Mouse (Mus musculus) left cerebral cortex, postnatal 14 days (tissue): ENCODE measurements at regions not wholly inside any gene's neighbourhood (a gene's known extent, or its start where the extent isn't known, plus 50 kb on each side); places are given as distances from the start of the nearest gene placed in this dataset.

Experiments used
- DNase-seq, 2 experiments: peaks; one replicate each; pipeline ENCODE4 v3.0.0; 2021 to 2022; ENCODE audit warnings: low spot score in 2 of 2, mixed read lengths in 1 of 2
- intact Hi-C: fragments of 180-260 bp; cut with DNase I; formaldehyde crosslinking; loops from one replicate; pipeline ENCODE4 v1.15.1; 2025

DNA sequence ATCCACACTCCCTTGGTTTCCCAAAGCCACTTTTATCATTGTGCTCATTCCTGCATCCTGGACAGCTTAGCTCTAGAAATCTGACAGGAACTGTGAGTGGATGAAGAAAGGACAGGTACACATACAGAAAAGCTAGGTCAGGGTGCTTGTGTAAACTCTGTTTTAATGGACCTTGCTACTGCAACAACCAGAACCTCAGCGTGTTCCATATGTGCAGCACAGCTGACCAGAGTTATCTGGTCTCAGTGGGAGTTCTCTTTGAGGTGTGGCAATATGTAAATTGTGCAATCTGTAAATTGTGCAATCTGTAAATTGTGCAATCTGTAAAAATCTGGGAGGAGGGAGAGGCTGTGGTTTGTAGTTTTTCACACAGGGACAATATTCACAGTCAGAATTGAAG, 282.4 kb upstream of the Ptprd start:
- intact Hi-C loops, result no loop called here
- no peak for DNase-seq

DNA sequence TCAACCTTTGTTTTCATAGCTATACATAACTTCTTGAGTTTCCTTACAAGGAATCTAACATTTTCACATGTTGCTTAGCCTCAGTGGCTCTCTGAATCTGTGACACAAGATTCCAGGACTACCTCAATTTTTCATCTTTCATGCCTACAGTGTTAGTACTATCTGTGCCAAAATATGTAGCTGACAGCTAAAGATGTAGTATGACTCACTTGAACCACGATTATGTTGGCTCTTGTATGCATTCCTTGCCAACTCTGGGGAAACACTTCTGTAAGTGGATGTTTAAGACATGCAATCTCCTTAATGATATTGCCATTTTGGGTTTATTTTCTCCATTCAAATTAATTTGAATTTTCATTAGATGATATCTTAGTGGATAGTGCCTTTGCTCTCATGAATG, 254.8 kb upstream of the Ptprd start:
- peak in 1 of 2 experiments; percentile 14 for DNase-seq
- intact Hi-C loops, result no loop called here

DNA sequence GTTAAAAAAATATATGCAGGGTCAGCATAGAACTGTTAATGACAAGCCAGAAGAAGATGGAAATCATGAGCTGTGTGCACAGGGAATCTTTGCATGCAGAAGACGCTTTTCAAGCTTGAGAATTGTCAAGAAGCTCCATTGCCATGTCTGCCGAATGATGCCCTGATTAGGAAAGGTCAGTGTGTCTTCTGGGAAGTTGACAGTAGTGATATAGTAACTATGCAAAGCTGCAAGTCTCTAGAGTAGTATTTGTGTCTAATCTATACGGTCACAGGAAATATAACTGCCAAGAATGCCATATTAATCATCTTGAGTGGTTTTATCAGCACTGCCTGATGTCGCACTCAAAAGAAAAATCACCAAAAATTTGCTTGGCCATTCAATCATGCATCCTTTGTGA, 244.5 kb upstream of the Ptprd start:
- DNase-seq, result no peak
- intact Hi-C loops, result no loop called here

DNA sequence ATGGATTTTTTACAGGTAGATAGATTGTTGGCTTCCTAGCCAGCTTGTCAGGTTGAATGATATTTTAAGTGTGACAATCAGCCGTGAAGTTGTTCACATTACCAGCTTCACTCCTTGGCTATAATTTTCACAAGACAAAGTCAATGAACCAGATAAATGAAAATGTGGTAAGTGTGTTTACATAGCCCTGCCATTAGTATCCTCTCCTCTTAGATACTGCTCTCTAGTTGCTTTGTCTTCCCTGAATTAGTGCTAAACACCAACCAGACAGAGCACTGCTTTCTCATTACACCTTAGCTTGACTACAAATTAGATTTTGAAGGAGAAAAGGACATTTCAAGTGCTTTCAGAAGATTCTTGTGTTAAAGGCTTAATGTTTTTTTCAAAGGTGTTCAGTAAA, 205.4 kb upstream of the Ptprd start:
- no peak for DNase-seq
- intact Hi-C loops, result no loop called here

DNA sequence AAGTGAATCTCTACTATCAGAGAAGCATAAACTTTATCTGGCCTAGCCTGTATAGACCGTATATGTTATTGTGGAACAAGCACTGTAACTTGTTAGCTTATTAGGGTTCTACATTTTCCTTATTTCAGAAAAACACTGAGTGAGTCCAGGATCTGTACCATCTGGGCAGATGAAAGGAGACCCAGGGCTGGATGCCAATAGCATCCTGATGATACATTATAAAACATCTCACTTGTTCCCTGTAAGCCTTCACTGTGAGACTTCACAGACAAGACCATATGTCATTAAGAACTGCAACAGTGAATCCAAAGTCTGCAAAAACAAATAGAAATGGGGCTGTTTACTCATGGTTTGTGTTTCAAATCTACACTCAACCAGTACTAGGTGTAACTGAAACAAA, 177.6 kb upstream of the Ptprd start:
- DNase-seq, result peak; percentile 3 to 6
- intact Hi-C loops, result no loop called here

DNA sequence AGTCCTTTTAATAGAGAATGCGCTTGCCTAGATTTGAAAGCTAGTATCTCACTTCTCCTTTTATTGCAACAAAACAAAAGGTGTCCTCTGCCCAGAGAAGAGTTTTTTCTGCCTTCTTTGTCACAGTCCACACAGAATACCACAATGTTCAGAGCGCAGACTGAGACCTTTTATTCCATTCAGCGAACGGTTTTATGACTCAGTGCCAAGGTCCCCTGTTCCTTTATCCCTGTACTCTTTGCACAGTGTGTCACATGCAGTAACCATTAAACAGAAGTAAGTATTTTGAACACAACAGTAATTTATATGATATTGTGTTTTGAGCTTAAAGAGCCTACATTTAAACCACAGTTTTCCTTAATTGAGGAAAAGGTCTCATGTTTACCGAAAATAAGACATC, 143.4 kb upstream of the Ptprd start:
- intact Hi-C loops, result no loop called here
- no peak for DNase-seq

DNA sequence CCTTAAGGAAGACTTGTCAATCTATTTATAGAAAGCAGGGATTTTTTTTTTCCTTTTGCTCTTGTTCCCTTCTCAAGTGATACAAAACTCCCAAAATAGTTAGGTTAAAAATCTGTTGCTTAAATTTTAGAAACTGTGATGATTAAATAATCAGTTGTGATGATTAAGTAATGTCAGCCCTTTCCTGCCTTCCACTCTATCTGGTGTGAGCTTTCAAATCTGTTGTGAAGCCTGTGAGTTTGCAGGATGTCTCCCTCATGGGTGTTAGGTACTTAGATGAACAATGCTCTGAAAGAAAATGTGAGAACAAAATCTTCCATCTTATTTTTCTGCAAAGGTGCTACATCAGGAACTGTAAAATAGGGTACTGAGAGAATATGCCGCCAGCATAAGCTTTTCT, 124.0 kb upstream of the Ptprd start:
- intact Hi-C loops, result no loop called here
- peak in 1 of 2 experiments; percentile 6 for DNase-seq

DNA sequence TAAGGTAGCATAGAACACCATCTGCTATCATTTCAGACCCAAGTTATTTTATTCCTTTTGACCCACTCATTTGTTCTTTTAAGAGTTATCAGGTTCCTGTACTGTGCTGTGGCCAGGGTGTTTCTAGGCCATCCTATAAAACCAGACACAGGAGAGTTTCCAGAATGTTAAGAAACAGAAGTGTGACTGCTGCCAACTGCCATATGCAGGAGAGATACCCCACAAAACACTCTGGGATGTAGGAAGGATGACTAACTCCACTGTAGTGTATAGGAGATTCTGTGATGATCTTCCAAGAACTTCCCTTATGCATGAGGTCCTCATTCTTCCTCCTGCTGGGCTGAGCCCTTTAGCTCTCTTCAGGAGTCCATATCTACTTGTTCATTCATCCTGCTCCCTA, 76.7 kb upstream of the Ptprd start:
- intact Hi-C loops, result no loop called here
- DNase-seq, result peak; percentile 3 to 21
